Mouse (Mus musculus): ENCODE measurements around the gene Mcoln2. TPM values are rescaled to one million over a fixed set of nuclear protein-coding genes. Genes with fewer than 3 reads are reported as not detected.
A peak's percentile ranks its signal among the peaks of the same experiment; 100 is the strongest.

Mcoln2 gene
- polyA plus RNA-seq, 1 experiment from 2014 or later = 8.8 TPM

- H3K4me2 ChIP-seq (ENCODE audit: low read depth, low read length) = no peak overlapping the region
- H3K27me3 ChIP-seq (replicated peaks; ENCODE audit: control insufficient read depth, insufficient read depth, low read length) = no peaks in the 10 kb centered on the region
- H3K4me1 ChIP-seq (ENCODE audit: control insufficient read depth, insufficient read depth, low read length) = peaks cover 7% of the 10 kb centered on the region; the same call in 1 of the 2 replicates
- no peak for ATAC-seq
- H3K27ac ChIP-seq (ENCODE audit: low read length) = no peak overlapping the region
- WGBS = 80% methylated on average over 2 of the region's 2 CpGs
- H3K36me3 ChIP-seq (ENCODE audit: control insufficient read depth, insufficient read depth, low read length) = no peaks in the 10 kb centered on the region
- H3K9ac ChIP-seq (ENCODE audit: low read depth, low read length) = no peak overlapping the region
- no peak overlapping the region for H3K4me3 ChIP-seq (ENCODE audit: low read length)
- no peaks in the 10 kb centered on the region for H3K9me3 ChIP-seq (ENCODE audit: control insufficient read depth, low read length)
Measured at GRCm38 (mm10) chr3:146152913-146153312, 3.3 kb downstream of the Mcoln2 start.

- Histone ChIP-seq H3K4me1 (ENCODE audit: control insufficient read depth, insufficient read depth, low read length) (peaks cover 7% of the 10 kb centered on the region; the same call in 1 of the 2 replicates), H3K4me3 (ENCODE audit: low read length) (no peak overlapping the region), H3K9me3 (ENCODE audit: control insufficient read depth, low read length) (no peaks in the 10 kb centered on the region), H3K36me3 (ENCODE audit: control insufficient read depth, insufficient read depth, low read length) (no peaks in the 10 kb centered on the region), H3K27me3 (replicated peaks; ENCODE audit: control insufficient read depth, insufficient read depth, low read length) (no peaks in the 10 kb centered on the region), H3K27ac (ENCODE audit: low read length) (no peak overlapping the region), H3K4me2 (ENCODE audit: low read depth, low read length) (no peak overlapping the region), H3K9ac (ENCODE audit: low read depth, low read length) (no peak overlapping the region)
- no peak for ATAC-seq
- 38% methylated on average over 12 of the region's 12 CpGs for WGBS
Measured at GRCm38 (mm10) chr3:146153862-146154611, 4.4 kb downstream of the Mcoln2 start.

GRCm38 (mm10) chr3:146155628-146156576, 6.3 kb downstream of the Mcoln2 start:
- Histone ChIP-seq H3K9ac (ENCODE audit: low read depth, low read length) (peak overlapping the region; percentile 24; the same call in 1 of the 2 replicates), H3K27ac (ENCODE audit: low read length) (peak overlapping the region; percentile 52), H3K27me3 (replicated peaks; ENCODE audit: control insufficient read depth, insufficient read depth, low read length) (no peaks in the 10 kb centered on the region), H3K36me3 (ENCODE audit: control insufficient read depth, insufficient read depth, low read length) (no peaks in the 10 kb centered on the region), H3K4me3 (ENCODE audit: low read length) (no peak overlapping the region), H3K9me3 (ENCODE audit: control insufficient read depth, low read length) (no peaks in the 10 kb centered on the region), H3K4me2 (ENCODE audit: low read depth, low read length) (no peak overlapping the region), H3K4me1 (ENCODE audit: control insufficient read depth, insufficient read depth, low read length) (0 out of 2 replicates have a peak, but pooled peaks cover 3% of the 10 kb centered on the region)
- ATAC-seq = peak; percentile 75
- 61% methylated on average over 13 of the region's 13 CpGs for WGBS

- Histone ChIP-seq H3K9ac (ENCODE audit: low read depth, low read length) (no peak overlapping the region; the same call in 1 of the 2 replicates), H3K27me3 (replicated peaks; ENCODE audit: control insufficient read depth, insufficient read depth, low read length) (no peaks in the 10 kb centered on the region), H3K4me3 (ENCODE audit: low read length) (no peak overlapping the region), H3K9me3 (ENCODE audit: control insufficient read depth, low read length) (no peaks in the 10 kb centered on the region), H3K4me2 (ENCODE audit: low read depth, low read length) (no peak overlapping the region), H3K27ac (ENCODE audit: low read length) (no peak overlapping the region), H3K4me1 (ENCODE audit: control insufficient read depth, insufficient read depth, low read length) (no peaks in the 10 kb centered on the region), H3K36me3 (ENCODE audit: control insufficient read depth, insufficient read depth, low read length) (no peaks in the 10 kb centered on the region)
- ATAC-seq = no peak
- 97% methylated on average over 2 of the region's 2 CpGs for WGBS
Measured at GRCm38 (mm10) chr3:146156811-146157210, 7.2 kb downstream of the Mcoln2 start.

GRCm38 (mm10) chr3:146158039-146158438, 8.4 kb downstream of the Mcoln2 start:
- 75% methylated on average over 4 of the region's 4 CpGs for WGBS
- no peaks in the 10 kb centered on the region for H3K9me3 ChIP-seq (ENCODE audit: control insufficient read depth, low read length)
- ATAC-seq = no peak
- H3K9ac ChIP-seq (ENCODE audit: low read depth, low read length) = no peak overlapping the region
- H3K27ac ChIP-seq (ENCODE audit: low read length) = no peak overlapping the region
- no peaks in the 10 kb centered on the region for H3K36me3 ChIP-seq (ENCODE audit: control insufficient read depth, insufficient read depth, low read length)
- H3K4me1 ChIP-seq (ENCODE audit: control insufficient read depth, insufficient read depth, low read length) = no peaks in the 10 kb centered on the region; the same call in 1 of the 2 replicates
- H3K27me3 ChIP-seq (replicated peaks; ENCODE audit: control insufficient read depth, insufficient read depth, low read length) = no peaks in the 10 kb centered on the region
- no peak overlapping the region for H3K4me3 ChIP-seq (ENCODE audit: low read length)
- no peak overlapping the region for H3K4me2 ChIP-seq (ENCODE audit: low read depth, low read length)

GRCm38 (mm10) chr3:146159360-146159759, 9.7 kb downstream of the Mcoln2 start:
- H3K4me1 ChIP-seq (ENCODE audit: control insufficient read depth, insufficient read depth, low read length) = peaks cover 3% of the 10 kb centered on the region; the same call in 1 of the 2 replicates
- no peak overlapping the region for H3K4me2 ChIP-seq (ENCODE audit: low read depth, low read length)
- H3K36me3 ChIP-seq (ENCODE audit: control insufficient read depth, insufficient read depth, low read length) = no peaks in the 10 kb centered on the region
- no peak overlapping the region for H3K27ac ChIP-seq (ENCODE audit: low read length)
- no peak overlapping the region for H3K9ac ChIP-seq (ENCODE audit: low read depth, low read length)
- no peaks in the 10 kb centered on the region for H3K9me3 ChIP-seq (ENCODE audit: control insufficient read depth, low read length)
- H3K27me3 ChIP-seq (replicated peaks; ENCODE audit: control insufficient read depth, insufficient read depth, low read length) = no peaks in the 10 kb centered on the region
- no peak for ATAC-seq
- 88% methylated on average over 2 of the region's 2 CpGs for WGBS
- no peak overlapping the region for H3K4me3 ChIP-seq (ENCODE audit: low read length)

GRCm38 (mm10) chr3:146162197-146162596, 12.6 kb downstream of the Mcoln2 start:
- WGBS = 65% methylated on average over 4 of the region's 4 CpGs
- Histone ChIP-seq H3K9me3 (ENCODE audit: control insufficient read depth, low read length) (no peaks in the 10 kb centered on the region), H3K4me1 (ENCODE audit: control insufficient read depth, insufficient read depth, low read length) (peaks cover 3% of the 10 kb centered on the region; the same call in 1 of the 2 replicates), H3K27me3 (replicated peaks; ENCODE audit: control insufficient read depth, insufficient read depth, low read length) (no peaks in the 10 kb centered on the region), H3K27ac (ENCODE audit: low read length) (no peak overlapping the region), H3K4me3 (ENCODE audit: low read length) (no peak overlapping the region), H3K36me3 (ENCODE audit: control insufficient read depth, insufficient read depth, low read length) (no peaks in the 10 kb centered on the region), H3K9ac (ENCODE audit: low read depth, low read length) (no peak overlapping the region), H3K4me2 (ENCODE audit: low read depth, low read length) (no peak overlapping the region)
- peak; percentile 85 for ATAC-seq

- no peaks in the 10 kb centered on the region for H3K27me3 ChIP-seq (replicated peaks; ENCODE audit: control insufficient read depth, insufficient read depth, low read length)
- no peaks in the 10 kb centered on the region for H3K36me3 ChIP-seq (ENCODE audit: control insufficient read depth, insufficient read depth, low read length)
- no peaks in the 10 kb centered on the region for H3K4me1 ChIP-seq (ENCODE audit: control insufficient read depth, insufficient read depth, low read length)
- H3K27ac ChIP-seq (ENCODE audit: low read length) = no peak overlapping the region
- no peak for ATAC-seq
- H3K4me2 ChIP-seq (ENCODE audit: low read depth, low read length) = no peak overlapping the region
- peaks cover 2% of the 10 kb centered on the region; the same call in 1 of the 2 replicates for H3K9me3 ChIP-seq (ENCODE audit: control insufficient read depth, low read length)
- 88% methylated on average over 4 of the region's 4 CpGs for WGBS
- H3K4me3 ChIP-seq (ENCODE audit: low read length) = no peak overlapping the region
- no peak overlapping the region for H3K9ac ChIP-seq (ENCODE audit: low read depth, low read length)
Measured at GRCm38 (mm10) chr3:146169356-146169755, 19.7 kb downstream of the Mcoln2 start.

- H3K4me1 ChIP-seq (ENCODE audit: control insufficient read depth, insufficient read depth, low read length) = no peaks in the 10 kb centered on the region
- H3K27ac ChIP-seq (ENCODE audit: low read length) = no peak overlapping the region
- no peaks in the 10 kb centered on the region for H3K27me3 ChIP-seq (replicated peaks; ENCODE audit: control insufficient read depth, insufficient read depth, low read length)
- no peak overlapping the region for H3K4me3 ChIP-seq (ENCODE audit: low read length)
- ATAC-seq = no peak
- H3K36me3 ChIP-seq (ENCODE audit: control insufficient read depth, insufficient read depth, low read length) = no peaks in the 10 kb centered on the region
- peaks cover 2% of the 10 kb centered on the region; the same call in 1 of the 2 replicates for H3K9me3 ChIP-seq (ENCODE audit: control insufficient read depth, low read length)
- no peak overlapping the region for H3K9ac ChIP-seq (ENCODE audit: low read depth, low read length)
- H3K4me2 ChIP-seq (ENCODE audit: low read depth, low read length) = no peak overlapping the region
- 80% methylated on average over 5 of the region's 5 CpGs for WGBS
Measured at GRCm38 (mm10) chr3:146173030-146173429, 23.4 kb downstream of the Mcoln2 start.

All from intestine, embryonic 16.5 days (tissue).